Mouse (Mus musculus): ENCODE results near the gene Cfap74.
"Not testable (repeated sequence)": the region's sequence is repeated elsewhere in the genome, so short reads cannot be mapped to it uniquely, and the experiment has no call there.

Gene Cfap74

GRCm38 (mm10) chr4:155408695-155409057 lies 314 bp upstream of the Cfap74 start:
- no peak for DNase-seq (ENCODE audit: low spot score in 2 of 2)

GRCm38 (mm10) chr4:155412124-155412523 lies 3.1 kb downstream of the Cfap74 start:
- no peak for DNase-seq (ENCODE audit: low spot score in 2 of 2)

- DNase-seq (ENCODE audit: low spot score in 2 of 2), result no peak
Measured at GRCm38 (mm10) chr4:155413641-155414335, 4.8 kb downstream of the Cfap74 start.

GRCm38 (mm10) chr4:155414656-155415235 lies 5.8 kb downstream of the Cfap74 start:
- DNase-seq (ENCODE audit: low spot score in 2 of 2), result no peak

- DNase-seq (ENCODE audit: low spot score in 2 of 2), result no peak
Measured at GRCm38 (mm10) chr4:155420137-155420536, 11.1 kb downstream of the Cfap74 start.

- DNase-seq (ENCODE audit: low spot score in 2 of 2), result not testable (repeated sequence)
Measured at GRCm38 (mm10) chr4:155421412-155422370, 12.7 kb downstream of the Cfap74 start.

- no peak for DNase-seq (ENCODE audit: low spot score in 2 of 2)
Measured at GRCm38 (mm10) chr4:155423988-155424387, 15.0 kb downstream of the Cfap74 start.

- DNase-seq (ENCODE audit: low spot score in 2 of 2), result no peak
Measured at GRCm38 (mm10) chr4:155426272-155426671, 17.3 kb downstream of the Cfap74 start.

- DNase-seq (ENCODE audit: low spot score in 2 of 2), result no peak
Measured at GRCm38 (mm10) chr4:155428442-155428841, 19.5 kb downstream of the Cfap74 start.

- DNase-seq (ENCODE audit: low spot score in 2 of 2), result no peak
Measured at GRCm38 (mm10) chr4:155429202-155429601, 20.2 kb downstream of the Cfap74 start.

- DNase-seq (ENCODE audit: low spot score in 2 of 2), result no peak
Measured at GRCm38 (mm10) chr4:155432358-155432757, 23.4 kb downstream of the Cfap74 start.

- DNase-seq (ENCODE audit: low spot score in 2 of 2), result peak in 1 of 2 experiments; percentile 41
Measured at GRCm38 (mm10) chr4:155433993-155434392, 25.0 kb downstream of the Cfap74 start.

GRCm38 (mm10) chr4:155442808-155443207 lies 33.8 kb downstream of the Cfap74 start:
- DNase-seq (ENCODE audit: low spot score in 2 of 2), result no peak

GRCm38 (mm10) chr4:155451597-155451996 lies 42.6 kb downstream of the Cfap74 start:
- DNase-seq (ENCODE audit: low spot score in 2 of 2), result no peak

GRCm38 (mm10) chr4:155458575-155458974 lies 49.6 kb downstream of the Cfap74 start:
- no peak for DNase-seq (ENCODE audit: low spot score in 2 of 2)

- no peak for DNase-seq (ENCODE audit: low spot score in 2 of 2)
Measured at GRCm38 (mm10) chr4:155463050-155463449, 54.1 kb downstream of the Cfap74 start.

- DNase-seq (ENCODE audit: low spot score in 2 of 2), result peak in 1 of 2 experiments; percentile 40
Measured at GRCm38 (mm10) chr4:155463611-155464010, 54.6 kb downstream of the Cfap74 start.

GRCm38 (mm10) chr4:155464061-155464460 lies 55.1 kb downstream of the Cfap74 start:
- DNase-seq (ENCODE audit: low spot score in 2 of 2), result no peak

- DNase-seq (ENCODE audit: low spot score in 2 of 2), result no peak
Measured at GRCm38 (mm10) chr4:155465607-155466006, 56.6 kb downstream of the Cfap74 start.

- DNase-seq (ENCODE audit: low spot score in 2 of 2), result no peak
Measured at GRCm38 (mm10) chr4:155466080-155466479, 57.1 kb downstream of the Cfap74 start.

- no peak for DNase-seq (ENCODE audit: low spot score in 2 of 2)
Measured at GRCm38 (mm10) chr4:155467237-155468010, 58.4 kb downstream of the Cfap74 start.

GRCm38 (mm10) chr4:155468952-155469351 lies 60.0 kb downstream of the Cfap74 start, which contains the start of gene Tmem52:
Tmem52 (plus strand) TSS chr4:155469114.
- peak; percentile 31 to 40 for DNase-seq (ENCODE audit: low spot score in 2 of 2)

Measured in heart, adult 9 months (tissue).